Mouse (Mus musculus): Measurements from ENCODE around the gene Bcl2a1d.
"Not testable (repeated sequence)": the region's sequence is repeated elsewhere in the genome, so short reads cannot be mapped to it uniquely, and the experiment has no call there.

The Bcl2a1d gene

DNA sequence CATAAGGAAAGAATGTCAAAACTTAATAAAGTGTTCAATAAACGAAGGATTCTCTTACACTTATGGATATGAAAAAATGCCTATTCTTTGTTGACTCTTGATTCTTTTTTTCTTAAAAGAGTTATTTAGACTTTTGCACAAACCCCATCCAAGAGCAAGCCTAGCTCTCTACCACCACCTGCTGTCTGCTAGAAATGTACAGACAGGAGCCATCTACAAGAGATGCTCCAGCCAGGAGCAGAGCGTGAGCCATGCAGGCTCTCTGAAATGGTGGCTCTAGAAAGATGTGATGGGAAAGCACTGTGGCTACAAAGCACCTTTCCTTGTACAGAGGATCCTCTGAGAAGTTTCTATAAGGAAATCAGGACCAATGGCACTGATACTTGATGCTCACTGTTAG, 33.0 kb downstream of the Bcl2a1d start:
- not testable (repeated sequence) for DNase-seq (ENCODE audit: low spot score in 2 of 2)

GRCm38 (mm10) chr9:88691307-88691706, 40.4 kb downstream of the Bcl2a1d start:
- DNase-seq (ENCODE audit: low spot score in 2 of 2) = not testable (repeated sequence)

- not testable (repeated sequence) for DNase-seq (ENCODE audit: low spot score in 2 of 2)
Measured at GRCm38 (mm10) chr9:88689451-88689850, 42.3 kb downstream of the Bcl2a1d start.

- not testable (repeated sequence) for DNase-seq (ENCODE audit: low spot score in 2 of 2)
Measured at GRCm38 (mm10) chr9:88686719-88687118, 45.0 kb downstream of the Bcl2a1d start.
